Mouse (Mus musculus): ENCODE measurements around the gene Ifngr2. TPM values are rescaled to one million over a fixed set of nuclear protein-coding genes. Genes with fewer than 3 reads are reported as not detected.

Ifngr2 gene
- total RNA-seq, 2 experiments from 2014 or later: 49.0 to 63.2 TPM

DNA sequence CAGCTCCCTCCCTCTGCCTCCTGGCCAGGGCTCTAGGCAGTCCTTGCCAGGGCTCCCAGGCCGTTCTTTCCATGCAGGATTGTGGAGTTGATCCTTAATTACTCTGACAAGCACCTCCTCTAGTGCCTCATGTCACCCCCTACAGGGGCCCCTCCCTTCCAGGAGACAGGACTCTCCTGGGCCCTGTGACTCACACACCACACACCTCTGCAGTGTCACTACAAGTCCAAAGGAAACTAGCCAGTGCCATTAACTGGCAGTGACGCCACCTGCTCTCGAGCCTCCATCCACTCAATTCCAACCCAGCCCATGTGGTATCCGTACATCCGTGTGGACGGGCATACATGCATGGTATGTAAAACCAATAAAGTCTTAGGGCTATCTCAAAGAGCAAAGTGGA, 12.0 kb upstream of the Ifngr2 start:
- no peak for ATAC-seq (ENCODE audit: poor library complexity, severe bottlenecking)

DNA sequence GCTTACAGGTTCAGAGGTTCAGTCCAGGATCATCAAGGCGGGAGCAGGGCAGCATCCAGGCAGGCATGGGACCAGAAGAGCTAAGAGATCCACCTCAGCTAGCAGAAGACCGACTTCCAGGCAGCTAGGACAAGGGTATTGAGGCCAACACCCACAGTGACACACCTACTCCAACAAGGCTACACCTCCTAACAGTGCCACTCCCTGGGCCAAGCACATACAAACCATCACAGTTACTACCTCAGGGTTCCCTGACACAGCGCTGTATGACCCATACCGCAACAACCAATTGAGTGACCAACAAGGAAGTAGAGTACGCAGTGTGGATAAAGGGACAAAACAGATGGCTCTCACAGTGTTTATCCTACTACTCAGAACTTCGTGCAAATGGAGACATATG, 10.5 kb upstream of the Ifngr2 start:
- ATAC-seq (ENCODE audit: poor library complexity, severe bottlenecking): no peak

DNA sequence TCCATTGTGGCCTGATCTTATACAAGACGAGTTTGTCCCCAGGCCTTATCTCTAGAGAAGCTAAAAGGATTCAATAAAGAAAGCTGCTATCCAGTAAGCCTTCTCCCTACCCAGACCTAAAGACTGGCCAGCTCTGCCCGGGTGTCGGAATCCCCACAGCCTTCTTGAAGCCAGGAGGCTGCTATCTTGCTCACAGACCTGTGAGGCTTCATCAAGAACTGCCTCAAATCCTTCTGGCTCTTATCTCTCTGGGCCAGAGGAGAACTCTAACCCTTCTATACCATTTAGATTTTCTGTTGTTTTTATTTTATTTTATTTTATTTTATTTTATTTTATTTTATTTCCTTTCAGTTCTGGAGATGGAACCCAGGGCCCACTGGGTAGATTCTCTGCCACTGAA, 9.8 kb upstream of the Ifngr2 start:
- no peak for ATAC-seq (ENCODE audit: poor library complexity, severe bottlenecking)

DNA sequence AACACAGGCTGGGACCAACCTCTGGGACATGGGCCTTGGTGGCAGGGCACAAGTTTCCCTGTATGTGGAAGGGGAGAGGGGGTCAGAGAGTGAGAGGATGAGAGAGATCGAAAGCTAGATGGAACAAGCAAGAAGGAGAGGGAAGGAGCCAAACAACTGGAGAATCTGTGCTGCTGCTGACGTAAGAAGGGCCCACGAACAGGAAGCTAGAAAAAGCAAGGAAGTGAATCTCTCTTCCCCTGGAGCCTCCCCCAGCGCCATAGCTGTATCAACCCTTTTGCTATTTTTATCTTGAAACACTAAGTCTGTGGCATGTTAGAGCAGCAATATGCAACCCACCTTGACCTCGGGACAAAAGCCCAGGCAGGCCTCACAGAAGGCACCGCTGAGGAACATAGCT, 8.8 kb upstream of the Ifngr2 start:
- ATAC-seq (ENCODE audit: poor library complexity, severe bottlenecking): peak; percentile 79

DNA sequence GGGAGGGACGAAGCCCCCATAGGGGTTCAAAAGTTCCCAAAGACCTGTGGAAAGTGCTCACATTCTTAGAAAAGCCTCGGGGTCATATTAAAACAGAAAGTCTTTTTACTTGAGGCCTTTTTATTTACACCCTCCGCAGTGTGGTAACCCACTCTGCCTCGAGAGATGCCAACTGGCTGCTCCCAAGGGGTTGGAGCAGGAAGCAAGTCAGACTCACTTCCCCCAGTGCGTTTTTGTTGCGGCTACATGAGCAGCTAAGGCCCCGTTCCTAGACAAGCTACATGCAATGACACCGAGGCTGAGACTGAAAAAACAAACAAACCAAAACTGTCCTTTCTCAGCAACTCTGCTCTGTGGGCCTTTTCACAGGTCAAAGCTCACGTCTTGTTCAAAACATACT, 8.4 kb upstream of the Ifngr2 start:
- ATAC-seq (ENCODE audit: poor library complexity, severe bottlenecking): peak; percentile 56

DNA sequence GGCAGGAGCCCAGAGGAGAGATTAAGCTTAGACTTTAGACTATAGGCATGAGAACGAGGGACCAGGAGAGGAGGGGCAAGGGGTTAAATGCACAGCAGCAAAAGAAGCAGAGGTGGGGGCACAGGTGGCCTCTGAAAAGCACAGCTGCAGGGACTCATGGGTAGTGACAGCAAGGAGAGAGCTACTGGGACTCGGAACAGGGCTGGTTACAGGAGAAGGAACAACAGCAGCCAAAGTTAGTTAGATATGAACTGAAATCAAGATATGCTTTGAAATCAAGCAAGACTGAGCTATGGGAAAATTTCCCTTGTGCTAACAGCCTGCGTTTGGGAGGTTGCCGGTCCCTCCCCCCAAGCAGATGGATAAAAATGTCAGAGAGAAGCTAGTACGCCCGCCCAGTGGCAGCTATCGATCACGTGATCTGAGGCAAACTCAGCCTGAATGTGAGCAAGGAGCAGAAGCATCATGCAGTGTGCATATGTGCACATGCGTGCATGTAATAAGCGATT, 5.2 kb upstream of the Ifngr2 start:
- ATAC-seq (ENCODE audit: poor library complexity, severe bottlenecking): no peak

DNA sequence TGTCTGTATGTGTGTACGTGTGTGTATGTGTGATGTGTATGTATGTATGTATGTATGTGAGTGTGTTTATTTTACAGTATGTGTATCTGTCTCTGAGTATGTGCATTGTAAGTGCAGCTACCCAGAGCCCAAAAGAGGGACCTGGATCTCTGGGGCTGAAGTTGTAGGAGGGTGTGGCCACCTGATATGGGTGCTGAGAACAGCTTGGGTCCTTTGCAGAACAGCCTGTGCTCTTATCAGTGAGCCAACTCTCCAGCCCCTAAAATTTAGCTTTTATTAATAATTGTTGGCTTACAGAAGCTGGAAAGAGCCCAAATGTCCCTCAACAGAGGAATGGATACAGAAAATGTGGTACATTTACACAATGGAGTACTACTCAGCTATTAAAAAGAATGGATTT, 3.3 kb upstream of the Ifngr2 start:
- ATAC-seq (ENCODE audit: poor library complexity, severe bottlenecking): no peak

DNA sequence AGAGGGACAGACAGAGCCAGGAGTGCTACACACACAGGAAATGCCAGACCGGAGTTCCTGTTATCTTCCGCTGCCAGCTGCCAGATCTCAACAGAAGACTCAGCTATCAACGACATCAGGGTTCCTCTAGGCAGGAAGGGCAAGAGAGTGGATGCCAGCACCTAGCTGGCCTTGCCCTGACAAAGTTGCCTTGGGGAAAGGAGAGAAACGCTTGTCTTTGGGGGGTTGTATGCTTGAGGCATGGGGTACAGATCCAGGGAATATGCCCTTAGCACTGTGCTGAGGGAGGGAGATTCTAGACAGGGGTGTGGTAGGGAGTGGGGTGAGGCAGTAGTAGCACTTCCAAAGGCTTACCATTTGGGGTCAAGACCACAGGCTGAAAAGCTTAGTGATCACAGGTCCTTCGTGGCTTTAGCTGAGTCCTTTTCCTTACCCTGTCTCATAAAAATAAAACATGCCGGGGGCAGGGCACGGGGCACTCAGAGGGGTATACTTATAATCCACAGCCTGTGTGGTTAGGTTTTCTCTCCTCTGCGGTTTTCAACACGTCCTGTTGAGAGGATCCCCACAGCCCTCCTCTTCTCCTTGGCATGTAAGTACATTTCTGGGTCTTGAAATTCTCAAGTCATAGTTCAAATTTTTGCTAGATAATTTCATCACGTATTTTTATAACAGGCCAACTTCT, 1.1 kb upstream of the Ifngr2 start:
- ATAC-seq (ENCODE audit: poor library complexity, severe bottlenecking): peak; percentile 36

DNA sequence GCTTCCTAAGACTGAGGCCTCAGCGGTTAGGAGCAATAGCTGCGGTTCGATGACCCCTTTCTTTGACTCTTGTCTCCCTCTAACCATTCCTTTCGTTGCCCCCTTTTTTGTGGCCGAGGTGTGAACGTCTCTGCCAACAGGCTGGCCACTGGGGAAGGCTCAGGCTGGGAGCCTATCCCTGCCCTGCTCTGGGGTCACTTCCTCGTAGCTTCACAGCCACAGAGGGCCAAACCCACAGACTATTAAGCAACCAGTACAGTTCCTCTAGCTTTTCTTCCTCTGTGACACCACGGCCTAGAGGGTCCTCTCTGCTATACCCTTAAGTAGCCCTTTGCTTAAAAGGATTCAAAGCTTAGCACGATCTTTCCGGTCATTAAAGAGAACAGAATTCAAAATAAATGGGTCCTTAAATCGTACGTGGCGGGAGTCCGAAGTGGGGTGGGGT, 459 bp upstream of the Ifngr2 start:
- peak; percentile 78 for ATAC-seq (ENCODE audit: poor library complexity, severe bottlenecking)

DNA sequence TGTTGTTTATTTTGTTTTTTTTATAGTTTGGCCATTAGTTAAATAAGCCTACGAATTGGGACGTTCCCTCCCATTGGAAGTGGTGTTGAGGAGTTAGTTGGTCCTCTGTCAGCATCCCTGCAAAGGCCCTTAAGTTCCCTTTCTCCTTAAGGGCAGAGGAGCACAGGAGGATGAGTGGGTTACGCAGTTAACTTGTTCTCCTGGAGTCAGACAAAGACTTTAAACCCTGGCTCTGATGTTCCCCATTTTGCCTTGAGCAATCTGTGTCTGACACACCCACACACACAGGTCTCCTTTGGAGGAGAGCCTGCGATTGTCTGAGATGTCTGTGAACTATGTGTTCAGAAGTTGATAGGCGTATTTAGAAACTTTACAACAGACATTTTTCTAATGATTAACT, 1.1 kb downstream of the Ifngr2 start:
- ATAC-seq (ENCODE audit: poor library complexity, severe bottlenecking): peak; percentile 47

DNA sequence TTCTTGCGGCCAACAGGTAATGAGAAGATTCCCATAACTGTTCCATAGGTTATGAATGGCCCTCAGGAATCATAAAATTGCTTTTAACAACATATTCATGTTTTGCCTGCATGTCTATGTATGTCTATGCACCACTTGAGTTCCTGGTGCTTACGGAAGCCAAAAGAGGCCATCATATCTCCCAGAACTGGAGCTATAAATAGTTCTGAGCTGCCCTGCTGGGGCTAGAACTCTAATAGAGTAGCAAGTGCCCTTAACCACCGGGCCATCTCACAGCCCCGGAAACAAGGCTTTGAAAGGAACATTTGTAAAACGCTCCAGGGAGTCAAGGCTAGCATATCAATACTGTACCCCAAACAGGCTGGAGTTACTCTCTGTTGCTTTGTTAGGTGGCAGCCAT, 1.7 kb downstream of the Ifngr2 start:
- ATAC-seq (ENCODE audit: poor library complexity, severe bottlenecking): no peak

DNA sequence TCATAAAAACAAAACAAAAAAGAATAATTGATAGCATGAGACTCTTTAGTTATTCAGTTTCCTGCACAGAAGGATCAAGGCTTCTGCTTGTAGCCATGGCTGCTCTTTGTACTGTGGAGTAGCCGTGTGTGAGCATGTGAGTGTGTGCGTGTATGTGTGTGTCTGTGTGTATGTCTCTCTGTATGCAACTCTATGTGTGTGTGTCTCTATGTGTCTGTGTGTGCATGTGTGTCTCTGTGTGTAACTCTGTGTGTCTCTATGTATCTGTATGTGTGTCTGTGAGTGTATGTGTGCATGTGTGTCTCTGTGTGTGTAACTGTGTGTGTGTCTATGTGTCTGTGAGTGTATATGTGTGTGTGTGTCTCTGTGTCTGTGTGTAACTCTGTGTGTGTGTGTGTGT, 2.1 kb downstream of the Ifngr2 start:
- no peak for ATAC-seq (ENCODE audit: poor library complexity, severe bottlenecking)

DNA sequence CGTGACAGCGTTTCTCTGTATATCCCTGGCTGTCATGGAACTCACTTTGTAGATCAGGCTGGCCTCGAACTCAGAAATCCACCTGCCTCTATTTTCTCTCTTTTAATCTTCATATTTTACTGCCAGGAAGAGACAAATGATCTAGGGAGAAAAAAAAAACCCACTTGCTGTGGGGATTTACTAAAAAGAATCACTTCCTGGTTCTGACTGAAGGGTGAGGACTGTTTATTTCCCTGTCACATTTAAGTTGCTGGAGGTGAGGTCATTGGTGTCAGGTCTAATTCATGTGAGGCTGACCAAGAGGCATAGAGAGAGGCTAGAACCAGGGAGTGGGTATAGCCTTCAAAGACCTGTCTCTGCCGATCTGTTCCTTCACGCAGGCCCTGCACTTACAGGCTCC, 2.7 kb downstream of the Ifngr2 start:
- no peak for ATAC-seq (ENCODE audit: poor library complexity, severe bottlenecking)

DNA sequence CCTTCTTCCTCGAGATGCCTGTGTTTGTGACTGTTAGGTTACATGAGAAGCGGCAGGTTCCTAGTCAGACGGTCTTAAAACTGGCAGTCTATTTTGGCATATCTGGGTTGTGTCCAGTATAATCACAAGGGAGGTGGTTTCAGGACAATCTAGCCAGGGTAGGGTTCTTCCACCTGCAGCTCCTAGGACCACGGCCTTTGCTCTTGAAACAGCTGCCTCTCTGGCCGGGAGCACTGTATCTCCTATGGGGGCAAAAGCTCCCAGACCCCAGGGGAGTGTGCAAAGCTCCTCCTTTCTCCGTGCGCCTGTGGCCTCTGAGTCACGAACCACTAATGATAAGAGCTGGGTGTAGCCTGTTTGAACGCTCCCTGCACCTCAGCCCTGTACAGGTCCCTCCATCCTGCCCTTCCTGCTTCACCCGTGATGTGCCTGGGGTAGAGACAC, 4.2 kb downstream of the Ifngr2 start:
- no peak for ATAC-seq (ENCODE audit: poor library complexity, severe bottlenecking)

DNA sequence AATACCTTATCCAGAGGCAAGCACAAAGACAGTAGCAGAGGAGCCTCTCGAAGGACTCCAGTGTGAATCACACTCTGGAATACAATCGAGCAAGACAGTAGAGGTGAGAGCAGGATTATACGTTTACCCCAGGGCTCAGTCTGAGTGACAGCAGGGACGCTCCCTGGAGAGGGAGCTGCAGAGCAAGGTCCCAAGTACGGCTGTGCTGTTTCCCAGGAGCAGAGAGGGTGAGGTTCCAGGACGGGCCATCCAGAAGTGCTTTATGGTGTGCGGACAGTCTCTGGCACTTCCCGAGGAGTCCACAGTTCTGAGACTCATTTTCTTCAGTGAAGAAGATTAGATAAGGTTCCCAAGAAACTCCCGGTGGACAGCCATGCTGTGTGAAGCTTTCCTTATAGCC, 5.2 kb downstream of the Ifngr2 start:
- ATAC-seq (ENCODE audit: poor library complexity, severe bottlenecking): no peak

DNA sequence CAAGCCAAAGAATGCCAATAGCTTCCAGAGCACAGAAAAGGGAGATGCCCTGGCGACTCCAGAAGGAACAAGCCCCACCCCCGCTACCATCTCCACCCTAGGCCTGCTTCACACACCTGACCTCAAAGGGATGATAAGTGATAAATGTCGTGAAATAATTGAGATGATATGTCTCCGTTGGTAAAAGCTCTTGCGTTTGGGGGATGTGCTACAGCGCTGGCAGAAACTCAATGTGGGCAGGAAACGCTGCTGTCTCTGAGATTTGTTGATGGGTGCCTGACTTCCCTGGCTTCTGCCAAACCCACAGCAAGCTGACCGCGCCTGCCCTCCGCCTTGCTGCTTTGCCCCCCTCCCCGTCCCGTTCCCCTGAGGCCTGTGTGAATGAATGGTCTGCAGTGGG, 6.8 kb downstream of the Ifngr2 start:
- 0 out of 2 replicates have a peak, but pooled peaks have one; percentile 20 for ATAC-seq (ENCODE audit: poor library complexity, severe bottlenecking)

DNA sequence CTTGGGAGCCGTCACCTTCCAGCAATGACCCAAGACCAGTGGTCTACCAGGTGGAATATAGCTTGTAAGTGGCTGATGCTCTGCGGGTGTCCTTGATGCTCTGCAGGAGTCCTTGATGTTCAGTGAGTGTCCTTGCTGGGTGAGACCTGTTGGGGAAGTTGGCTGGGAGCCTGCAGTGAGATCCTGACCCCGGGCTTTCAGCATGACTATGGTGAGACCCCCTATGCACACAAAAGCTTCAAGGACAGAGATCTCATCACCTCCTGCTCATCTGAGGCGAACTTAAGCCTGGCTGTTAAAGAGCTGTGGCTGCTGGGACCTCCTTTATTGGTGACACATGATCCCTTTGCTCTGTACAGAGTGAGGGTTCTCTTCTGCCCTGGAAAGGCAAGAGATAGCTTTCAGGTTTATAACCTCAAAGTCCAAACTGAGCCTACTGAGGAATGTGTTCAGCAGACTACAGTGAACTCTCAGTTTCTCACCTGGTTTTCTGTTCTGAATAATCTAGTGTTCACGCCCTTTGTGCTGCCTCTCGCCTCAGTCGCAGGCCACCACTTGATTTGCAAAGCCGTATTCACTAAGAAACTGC, 8.2 kb downstream of the Ifngr2 start:
- no peak for ATAC-seq (ENCODE audit: poor library complexity, severe bottlenecking)

DNA sequence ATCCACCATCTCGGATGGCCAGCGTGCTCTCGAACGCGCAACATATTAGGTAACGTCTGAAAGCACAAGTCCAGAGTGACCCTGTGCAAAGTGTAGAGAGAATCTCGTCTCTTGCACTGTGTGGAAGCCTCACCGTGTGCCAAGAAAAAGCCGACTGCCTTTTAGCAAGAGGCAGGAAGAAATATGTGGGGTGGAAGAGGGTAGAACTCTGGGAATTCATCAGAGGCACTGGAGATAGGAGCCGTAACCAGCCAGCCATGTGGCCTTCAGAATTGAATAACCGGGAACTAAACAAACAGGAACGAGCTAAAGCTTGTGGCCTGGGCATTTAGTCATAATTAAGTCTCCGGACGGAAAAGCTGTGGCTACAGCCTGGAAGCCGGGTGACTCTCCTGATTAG, 9.8 kb downstream of the Ifngr2 start:
- no peak for ATAC-seq (ENCODE audit: poor library complexity, severe bottlenecking)

DNA sequence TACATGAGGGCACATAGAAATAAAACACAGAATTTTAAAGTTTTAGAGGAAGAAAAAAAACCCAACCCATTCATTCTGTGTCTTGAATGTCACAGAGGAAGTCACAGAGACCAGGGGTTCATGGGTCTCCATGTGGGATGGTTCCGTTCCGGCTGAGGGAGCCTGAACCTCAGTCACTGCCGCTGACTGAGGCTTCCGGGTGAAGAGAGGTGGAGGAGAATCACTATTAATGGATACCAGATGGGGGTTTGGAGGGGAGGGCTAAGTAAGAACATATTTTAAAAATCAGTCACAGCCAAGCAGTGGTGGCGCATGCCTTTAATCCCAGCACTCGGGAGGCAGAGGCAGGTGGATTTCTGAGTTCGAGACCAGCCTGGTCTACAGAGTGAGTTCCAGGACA, 10.3 kb downstream of the Ifngr2 start:
- ATAC-seq (ENCODE audit: poor library complexity, severe bottlenecking): no peak

DNA sequence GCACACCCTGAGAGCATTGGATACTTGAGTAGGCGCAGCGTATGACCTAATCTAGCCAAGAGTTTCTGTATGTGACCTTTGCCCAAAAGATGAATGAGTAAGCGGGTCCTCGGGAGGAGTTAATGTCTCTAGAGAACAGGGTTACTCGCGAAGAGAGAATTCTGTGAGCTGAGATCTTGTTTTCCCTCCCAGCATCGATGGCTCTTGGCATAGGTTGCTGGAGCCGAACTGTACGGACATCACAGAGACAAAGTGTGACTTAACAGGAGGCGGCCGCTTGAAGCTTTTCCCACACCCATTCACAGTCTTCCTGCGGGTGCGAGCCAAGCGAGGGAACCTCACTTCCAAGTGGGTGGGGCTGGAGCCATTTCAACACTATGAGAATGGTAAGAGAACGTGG, 10.8 kb downstream of the Ifngr2 start:
- no peak for ATAC-seq (ENCODE audit: poor library complexity, severe bottlenecking)

DNA sequence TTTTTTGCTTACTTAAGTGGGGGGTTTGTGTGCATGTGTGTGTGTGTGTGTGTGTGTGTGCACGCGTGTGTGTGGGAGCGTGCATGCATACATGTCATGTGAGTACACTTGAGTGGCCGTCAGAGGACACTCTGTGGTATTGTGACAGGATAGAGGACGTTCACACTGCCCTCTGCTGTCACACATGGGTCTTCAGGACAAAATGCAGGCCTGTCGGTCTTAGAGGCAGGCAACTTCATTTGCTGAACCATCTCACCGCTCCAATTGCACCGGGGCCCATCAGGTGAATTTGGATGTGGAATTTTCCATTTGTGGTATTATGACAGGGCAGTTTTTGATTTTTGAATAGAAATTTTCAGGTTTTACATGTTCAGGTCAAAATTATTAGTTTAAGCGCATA, 14.2 kb downstream of the Ifngr2 start:
- peak; percentile 70 for ATAC-seq (ENCODE audit: poor library complexity, severe bottlenecking)
